Mouse (Mus musculus) hematopoietic stem cell, adult 5-6 weeks (primary cell): Measurements from ENCODE around the gene Gm49027. TPM values are rescaled to one million over a fixed set of nuclear protein-coding genes. Genes with fewer than 3 reads are reported as not detected.
A peak's percentile ranks its signal among the peaks of the same experiment; 100 is the strongest.
"Not testable (repeated sequence)": the region's sequence is repeated elsewhere in the genome, so short reads cannot be mapped to it uniquely, and the experiment has no call there.

ENCODE experiments used
- ATAC-seq, 2 experiments: fragments of 125-278 bp in 1 of 2; replicated peaks in 1 of 2; 2 replicates each; pipeline ENCODE4 v1.8.0; 2016 to 2017; ENCODE audit warnings: inconsistent platforms in 2 of 2, mild to moderate bottlenecking in 2 of 2, moderate number of reproducible peaks in 2 of 2, low read depth in 1 of 2, moderate TSS enrichment in 1 of 2; ENCODE audit not compliant: low FRiP score in 2 of 2, poor library complexity in 2 of 2, severe bottlenecking in 2 of 2, insufficient read depth in 1 of 2, low TSS enrichment in 1 of 2
- total RNA-seq: library from RNA; stranded (forward); fragments of 172-1452, 232-1000 nt; gene quantifications from 2 replicates; pipeline ENCODE4 v1.2.3, GENCODE M21; 2017

Gene Gm49027
- total RNA-seq, 1 experiment from 2014 or later = not detected

DNA sequence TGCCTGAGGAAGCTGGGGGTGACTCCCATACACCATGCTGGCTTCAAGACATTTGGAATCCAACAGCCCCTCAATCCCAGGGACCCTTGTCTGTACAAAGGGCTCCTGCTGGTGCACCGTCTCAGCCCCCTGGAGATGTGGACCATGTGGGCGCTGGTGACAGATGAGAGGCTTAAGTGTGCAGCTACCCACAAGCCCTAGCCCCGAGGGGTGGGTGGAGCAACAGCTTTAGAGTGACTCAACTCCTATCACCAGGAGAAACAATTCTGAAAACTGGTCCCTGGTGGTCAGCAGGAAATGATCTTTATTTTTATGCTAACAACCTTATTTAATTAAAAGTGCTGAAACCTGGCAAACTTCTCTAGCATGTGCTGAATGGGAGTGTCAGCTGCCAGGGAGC lies 13.9 kb downstream of the Gm49027 start:
- not testable (repeated sequence) for ATAC-seq

DNA sequence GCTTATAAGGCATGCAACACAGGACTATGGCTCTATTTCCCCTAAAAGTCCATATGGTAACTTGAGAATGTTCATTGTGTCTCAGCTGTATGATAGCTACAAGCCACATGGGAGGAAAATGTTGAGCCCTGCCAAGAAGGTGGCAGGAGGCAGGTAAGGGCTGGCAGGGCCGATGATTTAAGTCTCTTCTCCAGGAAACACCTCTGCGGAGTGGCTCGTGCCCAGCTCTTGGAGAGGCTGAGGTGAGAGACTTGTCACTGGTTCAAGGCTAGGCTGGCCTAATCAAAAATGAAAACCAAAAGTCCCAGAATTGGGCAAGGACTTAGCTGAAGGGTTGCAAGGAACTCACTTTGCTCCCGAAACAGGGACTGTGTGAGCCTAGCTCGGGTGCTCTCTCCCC lies 15.1 kb downstream of the Gm49027 start, which contains the start of gene B3gnt4:
B3gnt4 (plus strand) TSS at position 301 of the 400 bp plus-strand sequence.
- ATAC-seq = no peak

DNA sequence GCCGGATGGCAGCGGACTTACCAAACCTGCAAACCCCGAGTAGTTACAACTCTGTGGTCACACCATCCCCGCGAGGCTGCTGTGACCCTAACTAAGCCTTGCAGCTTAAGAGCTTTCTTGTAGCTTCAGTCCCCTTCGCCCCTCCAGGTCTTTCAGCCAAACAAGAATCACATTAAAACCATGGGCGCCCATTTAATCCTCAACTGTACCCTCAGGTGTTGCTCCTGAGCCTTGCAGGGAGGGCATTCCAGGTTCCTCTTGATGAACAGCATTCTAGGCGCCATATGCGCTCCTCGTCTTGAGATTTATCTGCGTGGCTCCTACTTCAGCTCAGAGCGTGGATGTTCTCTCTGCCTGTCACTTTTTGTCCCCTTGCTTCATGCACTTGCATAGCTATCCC lies 16.4 kb downstream of the Gm49027 start:
- no peak for ATAC-seq

DNA sequence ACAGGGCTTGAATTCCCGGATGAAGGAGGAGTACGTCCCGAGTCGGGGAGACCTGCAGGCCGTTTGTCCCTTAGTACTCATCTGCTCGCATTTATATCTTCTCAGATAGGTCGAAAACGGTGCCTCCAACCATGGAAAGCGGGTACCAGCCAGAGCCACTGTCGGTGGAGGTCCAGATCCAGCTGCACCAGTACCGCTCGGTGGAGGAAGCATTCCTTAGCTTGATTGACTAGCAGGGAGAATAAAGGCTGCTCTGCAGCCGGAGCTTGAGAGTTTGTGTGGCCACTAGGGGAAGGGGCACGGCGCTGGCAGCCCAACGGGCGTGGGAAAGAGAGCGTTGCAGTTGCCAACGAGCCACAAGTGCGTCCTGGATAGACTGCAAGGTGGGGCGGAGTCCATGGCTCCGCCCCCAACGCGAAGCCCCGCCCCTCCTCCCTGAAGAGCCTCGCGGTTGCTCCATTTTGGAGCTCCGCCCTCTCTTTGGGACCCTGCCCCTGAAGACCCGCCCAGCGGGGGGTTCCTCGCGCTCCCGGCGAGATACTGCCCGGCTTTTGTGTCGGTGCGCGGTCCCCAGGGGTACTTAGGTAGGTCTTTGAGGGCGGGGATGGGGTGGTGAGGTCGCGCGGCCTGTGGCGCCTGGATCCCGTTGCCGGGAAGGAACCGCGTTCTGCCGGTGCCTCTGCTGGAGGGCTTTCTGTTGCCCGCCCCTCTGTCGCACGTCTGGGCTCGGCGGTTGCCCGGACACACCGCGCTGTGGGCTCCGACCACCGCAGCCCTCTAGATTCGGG lies 17.2 kb downstream of the Gm49027 start:
- ATAC-seq = peak; percentile 74 to 85

DNA sequence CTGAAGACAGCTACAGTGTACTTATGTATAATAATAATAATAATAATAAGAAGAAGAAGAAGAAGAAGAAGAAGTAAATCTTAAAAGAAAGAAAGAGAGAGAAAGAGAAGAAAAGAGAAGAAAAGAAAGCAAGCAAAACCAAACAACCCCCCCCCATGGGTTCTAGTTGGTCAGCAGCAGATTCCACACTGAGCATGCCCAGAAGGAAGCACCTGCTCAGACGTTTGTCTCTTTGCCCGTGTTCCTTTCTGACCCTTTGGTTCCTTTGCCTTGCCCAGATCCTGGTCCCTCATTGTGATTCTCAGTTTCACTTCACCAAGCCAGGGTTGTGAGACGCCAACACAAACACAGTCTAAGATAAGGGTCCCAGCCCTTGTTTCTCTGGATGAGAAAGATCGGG lies 23.3 kb downstream of the Gm49027 start:
- no peak for ATAC-seq

DNA sequence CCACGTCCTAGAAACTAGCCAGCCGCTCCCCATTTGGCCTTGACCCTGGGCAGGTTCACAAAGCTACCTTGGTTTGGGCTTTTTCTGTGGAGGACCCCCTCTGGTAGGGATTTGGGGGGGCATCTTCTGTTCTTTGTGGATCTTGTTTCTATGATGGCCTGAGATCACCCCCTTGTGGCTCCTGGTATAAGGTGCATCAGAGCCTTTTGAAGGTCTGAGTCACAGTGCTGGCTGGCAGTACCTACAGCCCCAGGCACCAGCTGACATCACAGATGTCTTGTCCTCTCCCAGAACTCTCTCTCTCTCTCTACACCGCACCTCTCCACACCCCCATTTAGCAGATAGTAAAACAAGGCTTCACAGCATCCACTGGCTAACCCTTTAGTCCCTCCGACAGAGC lies 25.6 kb downstream of the Gm49027 start:
- no peak; a peak in 1 of 4 replicates for ATAC-seq

DNA sequence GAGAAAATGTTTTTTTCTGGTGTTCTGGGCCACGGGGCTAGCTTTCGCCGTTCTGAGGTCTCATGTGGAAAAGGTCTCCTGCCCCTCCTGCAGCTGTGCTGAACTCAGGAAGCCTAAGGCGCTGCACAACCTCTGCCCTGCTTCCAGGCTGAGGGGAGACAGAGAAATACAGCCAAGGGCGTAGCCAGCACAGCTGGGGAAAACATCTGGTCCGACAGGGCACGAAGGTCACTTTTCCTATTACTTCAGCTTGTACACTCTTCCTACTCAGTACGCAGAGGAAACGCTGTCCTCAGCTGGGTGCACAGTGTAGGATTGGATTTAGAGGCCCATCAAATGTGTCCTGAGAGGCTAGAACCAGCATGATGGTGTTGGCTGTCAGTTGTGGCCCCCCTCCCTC lies 35.4 kb downstream of the Gm49027 start:
- no peak for ATAC-seq

DNA sequence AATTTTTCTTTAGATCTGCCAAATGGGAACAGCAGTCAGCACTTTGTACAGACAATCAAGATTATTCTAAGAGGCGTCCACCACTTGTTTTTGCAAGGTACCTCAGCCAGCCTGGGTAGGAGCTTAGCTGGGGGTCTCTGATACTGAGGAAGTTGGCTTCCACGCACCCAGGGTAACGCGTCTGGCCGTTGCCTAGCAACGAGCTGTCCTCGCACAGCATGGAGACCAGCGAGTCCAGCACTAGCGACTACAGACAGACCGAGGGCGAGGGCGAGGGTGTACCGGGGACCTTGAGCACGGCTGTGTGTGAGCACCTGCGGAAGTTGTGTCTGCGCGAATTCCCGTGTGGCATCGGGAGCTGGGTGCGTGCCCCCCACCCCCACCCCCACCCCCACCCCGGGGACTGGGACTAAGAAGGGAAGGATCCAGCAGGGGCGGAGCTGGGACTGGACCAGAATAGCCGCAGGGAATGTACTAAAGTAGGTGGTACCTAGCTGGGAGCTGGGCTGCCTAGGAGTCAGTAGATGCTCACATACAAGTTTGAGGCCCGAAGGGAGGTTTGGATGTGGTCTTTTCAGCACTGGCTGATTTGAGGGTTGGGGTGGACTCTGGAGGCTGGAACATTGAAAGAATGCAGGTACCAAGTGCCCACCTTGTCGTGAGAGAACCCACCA lies 36.0 kb downstream of the Gm49027 start, which contains the start of the genes Lrrc43 and Il31:
Lrrc43 (plus strand) TSS at position 194 of the 674 bp plus-strand sequence.
Il31 (minus strand) TSS at position 378 of the 674 bp plus-strand sequence.
- peak in 1 of 2 experiments; percentile 46; a peak in 2 of 4 replicates for ATAC-seq

DNA sequence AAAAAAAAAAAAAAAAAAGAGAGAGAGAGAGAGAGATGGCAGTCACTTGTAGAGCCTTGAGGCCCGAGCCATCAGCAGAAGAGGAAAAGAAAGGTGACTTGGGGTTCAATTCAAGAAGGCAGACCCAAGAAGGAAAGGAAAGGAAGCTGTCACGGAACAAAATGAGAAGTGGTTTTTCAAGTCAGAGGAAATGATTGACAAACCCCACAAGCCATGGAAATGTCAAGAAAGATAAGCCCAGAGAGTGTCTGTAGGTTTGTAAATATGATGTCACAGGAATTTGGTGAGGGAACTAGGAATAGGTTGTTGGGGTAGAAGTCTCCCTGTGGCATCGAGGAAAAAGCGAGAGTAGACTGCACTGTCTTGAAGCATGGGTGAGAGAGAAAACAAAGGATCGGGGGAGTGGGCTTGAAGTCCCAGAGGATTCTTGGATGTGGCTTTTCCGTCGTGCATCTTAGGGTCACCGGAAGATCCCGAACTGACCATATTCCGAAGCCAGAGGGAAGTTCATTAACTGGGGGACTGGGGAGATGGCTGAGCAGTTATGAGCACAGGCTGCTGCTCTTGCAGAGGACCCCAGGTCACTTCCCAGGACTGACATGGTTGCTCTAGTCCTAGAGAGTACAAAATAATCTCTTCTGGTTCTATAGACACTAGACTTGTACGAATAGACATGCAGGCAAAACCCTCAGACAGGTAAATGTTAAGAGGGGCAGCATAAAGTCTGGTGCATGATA lies 37.5 kb downstream of the Gm49027 start:
- ATAC-seq = peak in 1 of 2 experiments; percentile 21; a peak in 1 of 4 replicates

DNA sequence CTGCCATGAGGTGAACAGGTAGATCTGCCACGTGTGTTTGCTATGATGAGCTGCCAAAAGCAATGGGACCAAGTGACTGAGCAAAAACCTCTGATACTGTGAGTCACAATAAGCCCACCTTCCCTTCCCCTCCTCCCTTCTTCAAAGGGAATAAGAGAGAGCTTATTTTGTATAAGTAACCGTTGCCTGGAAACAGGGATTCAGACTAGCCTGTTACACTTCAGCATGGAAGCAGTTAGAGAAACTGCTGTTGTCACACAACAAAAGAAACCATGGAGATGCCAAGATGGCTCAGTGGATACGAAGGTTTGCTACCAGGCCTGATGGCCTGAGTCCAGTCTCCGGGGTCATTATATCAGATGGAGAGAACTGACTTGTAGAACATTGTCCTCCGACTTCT lies 51.5 kb downstream of the Gm49027 start:
- no peak for ATAC-seq

DNA sequence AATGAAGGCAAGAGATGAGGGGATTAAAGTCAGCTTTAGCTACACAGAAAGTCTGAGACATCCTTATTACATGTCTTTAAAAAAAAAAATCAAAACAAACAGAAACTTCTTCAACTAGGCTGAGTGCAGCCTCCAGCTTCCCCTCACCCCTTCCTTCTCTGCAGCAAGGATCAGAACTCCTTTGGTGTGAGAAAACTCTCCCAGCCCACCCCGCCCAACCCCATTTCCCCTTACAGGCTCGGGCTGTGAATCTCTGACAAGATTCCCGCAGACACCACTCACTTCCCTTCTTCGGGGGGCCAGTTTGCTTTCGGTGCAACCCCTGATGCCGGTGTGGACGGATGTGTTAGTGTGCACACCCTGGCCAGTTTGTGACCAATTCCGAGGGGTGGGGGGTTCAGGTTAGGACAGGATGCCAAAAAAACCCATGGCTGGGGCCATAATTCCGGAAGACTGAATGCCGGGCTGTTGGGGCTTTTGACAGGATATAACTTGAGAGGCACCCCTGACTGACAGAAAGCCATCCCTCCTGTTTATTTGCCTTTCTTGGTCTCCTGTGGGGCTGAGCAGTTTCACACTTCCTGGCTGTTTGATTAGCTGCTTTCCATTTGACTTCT lies 54.4 kb downstream of the Gm49027 start:
- peak in 1 of 2 experiments; percentile 64; a peak in 3 of 4 replicates for ATAC-seq

DNA sequence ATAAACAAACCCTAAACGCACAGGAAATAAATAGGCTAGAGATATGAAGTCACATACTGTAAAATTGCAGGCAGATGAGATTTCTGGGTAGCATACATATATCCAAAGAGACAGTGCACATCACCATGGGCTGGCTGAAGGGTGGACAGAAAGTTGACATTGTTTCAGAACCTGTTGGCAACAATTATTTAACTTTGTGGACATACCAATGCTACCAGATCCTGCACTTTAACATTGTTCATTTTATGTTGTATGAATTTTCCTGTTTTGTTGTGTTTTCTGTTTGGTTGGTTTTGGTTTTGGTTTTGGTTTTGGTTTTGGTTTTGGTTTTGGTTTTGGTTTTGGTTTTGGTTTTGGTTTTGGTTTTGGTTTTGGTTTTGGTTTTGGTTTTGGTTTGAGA lies 60.6 kb downstream of the Gm49027 start:
- no peak for ATAC-seq

Other genes with a start within 250 kb of the Gm49027 start
- 16.3 and 19.4 TPM in 2 replicates for gene Bcl7a, start 181.7 kb downstream of the Gm49027 start, total RNA-seq
- 16.0 and 25.1 TPM in 2 replicates for gene Mlxip, start 130.7 kb downstream of the Gm49027 start, total RNA-seq
- not detected in 2 replicates for gene Lrrc43, start 36.2 kb downstream of the Gm49027 start, total RNA-seq
- not detected in 2 replicates for gene Il31, start 36.0 kb downstream of the Gm49027 start, total RNA-seq
- 0.25 TPM in 1 of 2 replicates, not detected in the other for gene B3gnt4, start 15.0 kb downstream of the Gm49027 start, total RNA-seq
- gene Diablo, start 1.3 kb downstream of the Gm49027 start, total RNA-seq = 58.4 and 69.0 TPM in 2 replicates
- 19.9 and 21.8 TPM in 2 replicates for gene Vps33a, start 47.5 kb upstream of the Gm49027 start, total RNA-seq
- 105 and 149 TPM in 2 replicates for gene Clip1, start 159.1 kb upstream of the Gm49027 start, total RNA-seq
- 95.3 and 116 TPM in 2 replicates for gene Zcchc8, start 195.6 kb upstream of the Gm49027 start, total RNA-seq
- gene Rsrc2, start 223.9 kb upstream of the Gm49027 start, total RNA-seq = 376 and 381 TPM in 2 replicates
- 37.5 and 38.5 TPM in 2 replicates for gene Kntc1, start 224.2 kb upstream of the Gm49027 start, total RNA-seq